Mouse (Mus musculus): ENCODE measurements around the gene 4921501E09Rik.
A peak's percentile ranks its signal among the peaks of the same experiment; 100 is the strongest.
"Not testable (repeated sequence)": the region's sequence is repeated elsewhere in the genome, so short reads cannot be mapped to it uniquely, and the experiment has no call there.

Gene 4921501E09Rik

DNA sequence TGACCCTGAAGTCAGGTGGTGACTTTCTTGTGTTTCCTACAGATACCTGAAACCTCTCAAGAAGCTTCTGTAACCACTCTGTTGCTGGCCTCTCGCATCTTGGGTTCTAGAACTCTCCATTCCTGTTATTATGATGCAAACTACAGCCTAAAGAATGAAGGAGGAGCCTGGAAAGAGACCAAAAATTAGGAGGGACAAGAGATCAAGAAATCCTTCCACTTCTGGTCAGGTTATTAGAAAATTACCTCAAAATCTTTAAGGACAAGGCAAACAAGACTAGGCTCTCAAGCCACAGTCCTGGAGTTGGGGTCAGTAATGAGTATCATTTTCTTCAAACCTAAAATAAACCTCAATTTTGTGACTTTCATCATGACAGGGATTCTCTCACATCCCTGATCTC lies at the start of gene 4921501E09Rik:
Gene 4921501E09Rik (minus strand): TSS at position 101 of the 400 bp plus-strand sequence.
- DNase-seq (ENCODE audit: low read depth) = no peak

DNA sequence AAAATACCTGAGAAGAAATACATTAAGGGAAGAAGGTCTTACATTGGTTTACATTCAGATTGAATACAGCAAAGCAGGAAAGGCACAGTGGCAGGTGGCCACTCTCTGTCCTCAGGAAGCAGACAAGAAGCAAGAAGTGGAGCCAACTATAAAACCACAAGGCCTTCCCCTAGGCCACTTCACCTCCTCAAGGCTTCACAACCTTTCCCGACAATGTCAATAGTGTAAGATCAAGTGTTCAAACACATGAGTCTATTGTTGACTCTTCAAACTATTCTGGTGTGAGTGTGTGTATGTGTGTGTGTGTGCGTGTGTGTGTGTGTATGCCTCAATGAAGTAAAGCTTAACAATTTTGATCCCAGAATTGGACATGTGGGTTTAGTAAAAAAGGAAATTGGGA lies 29.5 kb upstream of the 4921501E09Rik start:
- no peak for DNase-seq (ENCODE audit: low read depth)

DNA sequence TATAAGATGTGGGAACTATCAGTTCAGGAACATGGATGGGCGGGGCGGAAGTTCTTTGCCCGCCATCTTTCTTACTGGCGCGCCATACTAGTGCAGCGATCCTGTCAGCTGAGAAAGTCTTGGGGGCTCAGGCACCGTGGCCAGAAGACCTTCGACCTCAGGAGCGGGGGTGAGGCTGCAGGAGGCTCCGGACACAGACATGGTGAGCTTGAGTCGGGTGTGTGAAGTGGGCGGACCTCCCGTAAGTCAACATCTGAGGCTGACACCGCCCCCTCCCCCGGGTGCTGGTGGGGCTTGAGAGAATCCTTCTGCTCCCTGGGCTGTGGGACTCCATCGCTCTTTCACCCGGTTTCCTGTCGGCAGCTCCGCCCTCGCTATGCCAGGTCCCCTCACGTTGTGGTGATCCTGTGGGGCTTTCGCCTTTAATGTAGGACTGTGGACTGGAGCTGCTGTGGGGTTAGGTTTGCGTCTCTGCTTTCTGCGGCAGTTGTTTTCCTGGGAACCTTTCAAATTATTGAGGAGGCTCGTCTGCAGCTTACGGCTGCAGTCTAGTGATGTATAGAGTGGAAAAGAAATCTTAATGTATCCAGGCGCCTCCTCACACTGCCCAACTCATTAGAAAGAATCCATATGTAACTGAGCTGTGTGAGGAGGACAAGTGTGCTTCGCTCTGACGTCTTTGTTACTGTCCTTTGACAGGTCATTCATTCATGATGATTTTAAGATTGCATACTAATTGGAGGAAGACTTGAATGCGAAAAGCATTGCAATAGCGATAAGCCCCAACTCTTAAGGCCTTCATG lies 24.7 kb upstream of the 4921501E09Rik start:
- peak; percentile 77 for DNase-seq (ENCODE audit: low read depth)

DNA sequence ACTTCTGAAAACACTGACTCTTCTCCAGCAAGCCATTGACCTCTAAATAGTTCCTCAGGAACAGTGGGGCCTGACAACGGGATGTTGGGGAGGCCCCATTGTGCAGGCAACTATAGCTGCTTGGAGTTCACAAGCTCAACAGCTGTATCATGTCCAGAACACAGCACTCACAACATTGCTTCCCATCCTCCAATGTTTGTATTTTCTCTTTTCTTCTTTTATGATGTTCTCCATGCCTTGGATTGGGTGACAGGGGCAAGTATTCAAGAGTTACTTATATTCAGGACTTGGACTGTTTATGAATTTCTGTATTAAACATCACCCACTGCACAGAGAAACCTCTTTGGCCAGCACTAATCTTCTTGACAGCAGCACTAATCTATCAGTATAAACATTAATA lies 23.8 kb upstream of the 4921501E09Rik start:
- no peak for DNase-seq (ENCODE audit: low read depth)

DNA sequence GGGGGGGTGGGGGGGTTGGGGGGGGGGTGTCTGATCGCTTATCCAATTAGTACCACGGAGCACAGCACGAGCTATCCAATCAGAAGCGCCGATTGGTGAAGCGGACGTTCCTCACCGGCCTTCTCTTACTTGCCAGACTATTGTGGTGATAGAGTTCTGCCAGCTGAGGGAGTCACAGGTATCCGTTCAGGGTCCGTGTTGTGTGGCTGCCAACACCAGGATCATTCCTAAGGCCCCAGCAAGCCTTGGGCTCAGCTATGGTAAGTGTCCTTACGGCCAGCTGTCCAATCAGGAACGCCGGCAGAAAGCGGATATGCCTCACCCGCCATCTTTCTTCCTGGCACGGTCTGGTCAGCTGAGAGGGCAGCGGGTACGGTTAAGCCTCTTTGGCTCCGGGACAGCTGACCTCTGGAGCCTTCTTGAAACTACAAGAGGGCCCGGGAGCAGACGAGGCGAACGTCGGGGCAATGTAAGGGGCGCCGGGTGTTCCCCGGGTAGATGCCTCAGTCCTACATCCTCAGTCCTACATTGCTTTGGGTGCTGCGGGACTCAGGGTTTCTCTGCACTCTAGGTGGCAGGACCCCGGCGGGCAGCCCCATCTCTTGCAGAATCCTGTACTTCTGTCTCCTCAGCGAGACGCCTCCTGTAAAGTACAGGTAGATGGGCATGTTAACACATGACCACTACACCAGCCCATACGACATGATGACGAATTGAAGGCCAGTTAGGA lies 21.5 kb upstream of the 4921501E09Rik start, which contains the start of gene Zfp563:
Gene Zfp563 (plus strand): TSS at position 91 of the 730 bp plus-strand sequence.
- DNase-seq (ENCODE audit: low read depth) = peak; percentile 93

DNA sequence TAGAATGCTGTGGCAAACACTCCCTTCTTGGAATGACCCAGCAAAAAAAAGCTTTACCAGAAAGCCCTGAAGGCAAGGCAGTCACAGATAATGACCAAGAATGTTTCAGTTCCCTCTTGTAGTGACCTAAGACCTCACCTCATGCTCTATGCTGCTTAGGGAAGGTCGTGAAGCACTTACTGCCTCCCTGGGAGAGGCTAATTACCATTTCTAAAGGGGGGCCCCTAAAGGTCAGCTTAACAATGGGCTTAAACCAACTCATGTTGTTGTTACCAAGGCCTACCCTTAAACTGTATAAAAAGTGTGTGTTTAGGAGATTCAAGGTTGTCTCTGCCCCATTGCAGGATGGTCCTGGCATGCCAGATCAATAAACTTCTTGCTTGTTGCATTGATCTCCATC lies 4.9 kb downstream of the 4921501E09Rik start:
- no peak for DNase-seq (ENCODE audit: low read depth)

DNA sequence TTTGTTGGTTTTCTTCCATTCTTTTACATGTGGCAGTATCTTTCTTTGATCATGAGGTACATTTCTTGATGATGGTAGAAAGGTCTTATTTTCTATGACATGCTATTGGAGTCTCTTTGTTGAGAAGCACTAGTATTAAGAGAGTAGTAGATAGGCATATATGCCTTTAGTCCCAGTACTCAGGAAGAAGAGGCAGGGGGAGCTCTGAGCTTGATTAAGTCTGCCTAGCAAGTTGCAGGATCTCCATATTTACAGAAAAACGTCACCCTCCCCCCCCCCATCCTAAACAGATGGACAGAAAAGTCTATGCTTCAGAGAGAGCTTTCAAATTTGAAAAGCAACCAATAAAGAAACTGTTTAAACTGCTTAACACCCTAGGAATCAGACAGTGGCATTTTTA lies 9.1 kb downstream of the 4921501E09Rik start:
- no peak for DNase-seq (ENCODE audit: low read depth)

DNA sequence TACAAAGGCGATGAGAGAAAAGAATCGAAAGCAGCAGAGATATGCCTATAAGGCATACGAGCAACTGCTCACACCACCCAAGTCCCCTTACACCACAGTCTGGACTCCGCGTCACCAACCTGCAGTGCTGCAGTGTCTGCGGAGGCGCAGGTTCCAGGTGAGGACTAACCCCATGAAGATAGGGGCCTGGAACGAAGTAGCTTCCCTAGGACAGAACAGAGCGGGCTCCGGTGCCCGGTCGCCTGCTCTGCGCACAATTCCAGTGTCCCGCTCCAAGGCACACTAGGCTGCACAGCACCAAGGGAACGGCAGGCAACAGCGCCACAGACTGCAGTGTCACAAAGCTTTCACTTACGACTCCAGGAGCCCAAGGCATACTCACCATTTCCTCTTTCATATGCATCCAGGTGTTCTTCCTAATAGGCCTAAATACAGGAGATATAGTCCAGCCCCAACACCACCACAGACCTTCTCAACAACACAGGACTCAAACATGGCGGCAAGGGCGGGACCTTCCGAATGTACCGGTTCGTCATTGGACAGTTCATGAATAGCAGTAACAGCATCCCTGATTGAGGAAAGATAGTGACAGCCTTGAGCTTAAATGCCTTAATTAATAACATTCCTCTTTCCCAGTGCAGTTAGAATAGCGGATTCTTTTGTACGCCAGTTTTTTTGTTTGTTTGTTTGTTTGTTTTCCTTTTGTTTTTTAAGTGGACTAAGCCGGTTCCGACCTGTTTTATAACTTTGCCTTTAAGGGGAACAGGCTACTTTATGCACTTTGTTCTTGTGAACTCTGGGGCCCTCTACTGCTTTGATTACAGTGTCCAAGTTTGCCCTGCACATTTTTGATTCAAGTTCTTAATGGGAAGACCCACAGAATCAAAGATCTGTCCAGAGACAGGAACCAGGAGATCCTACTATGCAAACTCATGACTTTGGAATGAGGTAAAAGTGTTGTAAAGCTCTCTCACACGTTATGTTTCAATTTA lies 34.7 kb downstream of the 4921501E09Rik start, which contains the start of gene Zfp763:
Gene Zfp763 (minus strand): TSS at position 503 of the 992 bp plus-strand sequence.
- peak; percentile 84 for DNase-seq (ENCODE audit: low read depth)

DNA sequence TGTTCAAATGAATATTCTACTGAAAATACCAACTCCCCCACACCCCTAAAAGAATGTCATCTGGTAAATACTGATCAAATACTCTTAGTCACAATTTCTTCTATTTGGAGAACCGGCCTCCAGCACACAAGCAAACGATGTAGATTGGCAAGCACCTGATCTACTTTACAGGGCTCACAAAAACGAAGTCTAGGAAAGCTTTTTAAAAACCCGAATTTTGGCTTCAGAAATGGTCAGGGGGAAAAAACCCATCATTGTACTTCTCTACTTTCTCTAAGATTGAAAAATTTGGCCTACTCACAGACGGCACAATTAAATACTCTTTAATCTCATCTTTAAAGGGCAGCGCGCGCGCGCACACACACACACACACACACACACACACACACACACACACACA lies 35.5 kb downstream of the 4921501E09Rik start:
- DNase-seq (ENCODE audit: low read depth) = peak; percentile 44

DNA sequence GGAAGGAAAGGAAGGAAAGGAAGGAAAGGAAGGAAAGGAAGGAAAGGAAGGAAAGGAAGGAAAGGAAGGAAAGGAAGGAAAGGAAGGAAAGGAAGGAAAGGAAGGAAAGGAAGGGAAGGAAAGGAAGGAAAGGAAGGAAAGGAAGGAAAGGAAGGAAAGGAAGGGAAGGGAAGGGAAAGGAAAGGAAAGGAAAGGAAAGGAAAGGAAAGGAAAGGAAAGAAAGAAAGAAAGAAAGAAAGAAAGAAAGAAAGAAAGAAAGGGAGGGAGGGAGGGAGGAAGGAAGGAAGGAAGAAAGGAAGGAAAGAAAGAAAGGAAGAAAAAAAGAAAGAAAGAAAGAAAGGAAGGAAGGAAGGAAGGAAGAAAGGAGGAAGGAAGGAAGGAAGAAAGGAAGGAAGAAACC lies 47.4 kb downstream of the 4921501E09Rik start:
- DNase-seq (ENCODE audit: low read depth) = not testable (repeated sequence)
